Mouse (Mus musculus) cerebellum, adult 11-12 months (tissue): ENCODE results near the gene Ctu2.

Experiments used
- DNase-seq: peaks from one replicate; pipeline ENCODE4 v3.0.0; 2022

Gene Ctu2

DNA sequence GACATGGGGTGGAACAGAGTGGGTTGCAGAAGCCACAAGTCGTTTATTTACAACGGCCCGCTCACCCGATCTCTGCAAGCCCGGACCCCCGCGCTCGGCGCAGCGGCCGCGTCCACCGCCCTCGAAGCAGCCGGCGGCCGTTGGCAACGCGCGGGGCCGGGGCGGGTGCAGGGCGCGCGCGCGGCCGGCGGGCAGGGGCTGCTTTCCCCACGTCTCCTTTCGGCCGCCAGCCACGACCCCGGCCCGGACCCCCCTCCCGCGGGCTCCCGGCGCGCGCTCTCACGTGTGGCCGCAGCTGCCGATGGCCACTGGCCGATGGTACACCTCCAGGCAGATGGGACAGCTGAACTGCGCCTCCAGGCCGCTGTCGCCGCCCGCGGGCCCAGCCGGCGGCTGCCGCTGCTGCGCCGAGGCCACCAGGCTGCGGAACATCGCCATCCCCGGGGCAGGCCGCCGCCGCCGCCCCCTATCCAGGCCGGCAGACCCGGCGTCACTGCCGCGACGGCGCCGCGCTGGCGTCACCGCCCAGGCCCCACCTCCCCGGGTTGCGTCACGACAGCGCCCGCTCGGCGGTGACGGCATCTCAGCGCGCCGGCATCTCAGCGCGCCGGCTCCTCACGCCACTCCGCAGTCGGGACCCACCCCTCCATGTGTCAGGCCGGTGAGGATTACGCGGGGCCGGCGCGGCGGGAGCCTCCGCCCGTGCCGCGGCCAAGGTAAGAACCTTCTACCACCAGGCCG is at the start of gene Ctu2, which contains the start of gene Rnf166:
Ctu2 (plus strand) TSS at position 564 of the 741 bp plus-strand sequence.
Rnf166 (minus strand) TSS at position 485 of the 741 bp plus-strand sequence.
- DNase-seq, result peak; percentile 87

DNA sequence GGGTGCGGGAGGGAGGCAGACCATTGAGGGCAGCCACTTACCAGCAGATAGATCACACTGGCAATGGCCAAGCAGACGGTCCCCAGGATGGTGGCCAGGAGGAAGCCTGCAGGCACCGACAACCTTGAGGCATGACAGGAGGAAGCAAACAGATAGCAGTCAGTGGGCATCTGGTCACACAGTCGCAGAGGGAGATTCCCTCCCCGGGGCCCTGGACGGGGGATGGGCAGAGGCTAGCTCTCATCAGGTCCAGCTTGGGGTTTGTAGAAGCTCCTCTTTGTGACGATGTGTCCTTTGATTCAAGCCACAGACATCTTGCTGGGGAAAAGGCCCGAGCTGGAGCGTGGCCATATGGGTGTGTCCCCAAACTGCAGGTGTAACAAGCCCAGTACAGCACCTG is 49.8 kb upstream of the Ctu2 start:
- DNase-seq, result no peak

DNA sequence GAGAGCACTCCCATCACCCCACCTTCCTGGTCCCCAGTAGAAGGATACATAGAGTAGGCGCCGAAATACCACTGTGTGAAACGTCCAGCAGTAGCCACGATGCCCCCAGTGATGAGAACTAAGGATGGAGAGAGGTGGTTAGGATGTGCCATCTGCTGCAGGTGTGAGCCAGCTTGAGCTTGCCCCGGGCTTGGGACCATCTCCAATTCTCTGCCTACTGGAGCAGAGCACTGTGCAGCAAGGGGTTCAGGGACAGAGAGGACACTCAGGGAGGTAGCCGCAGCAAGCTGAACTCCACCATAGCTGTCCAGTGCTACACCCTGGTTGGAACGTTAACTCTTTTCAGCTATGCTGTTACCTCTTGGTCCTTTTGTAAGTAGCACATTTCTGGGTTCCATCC is 48.3 kb upstream of the Ctu2 start:
- no peak for DNase-seq

DNA sequence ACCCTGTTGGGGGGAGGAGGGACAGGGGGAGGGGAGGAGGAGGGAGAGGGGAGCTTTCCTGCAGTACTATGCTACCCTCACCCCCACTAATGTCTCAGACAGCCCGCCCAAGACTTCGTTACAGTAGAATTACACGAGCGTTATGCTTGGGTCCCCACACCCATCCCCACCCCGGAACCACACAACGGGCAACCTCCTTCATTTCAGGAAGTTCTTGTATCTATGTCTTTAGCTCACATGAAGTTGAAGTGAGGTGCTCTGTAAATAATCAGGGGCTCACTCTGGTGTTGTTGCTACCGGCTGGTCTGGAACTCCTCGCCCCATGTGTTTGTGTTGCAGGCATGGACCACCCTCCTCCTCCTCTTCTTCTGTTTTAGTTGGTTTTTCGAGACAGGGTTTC is 47.8 kb upstream of the Ctu2 start:
- no peak for DNase-seq

DNA sequence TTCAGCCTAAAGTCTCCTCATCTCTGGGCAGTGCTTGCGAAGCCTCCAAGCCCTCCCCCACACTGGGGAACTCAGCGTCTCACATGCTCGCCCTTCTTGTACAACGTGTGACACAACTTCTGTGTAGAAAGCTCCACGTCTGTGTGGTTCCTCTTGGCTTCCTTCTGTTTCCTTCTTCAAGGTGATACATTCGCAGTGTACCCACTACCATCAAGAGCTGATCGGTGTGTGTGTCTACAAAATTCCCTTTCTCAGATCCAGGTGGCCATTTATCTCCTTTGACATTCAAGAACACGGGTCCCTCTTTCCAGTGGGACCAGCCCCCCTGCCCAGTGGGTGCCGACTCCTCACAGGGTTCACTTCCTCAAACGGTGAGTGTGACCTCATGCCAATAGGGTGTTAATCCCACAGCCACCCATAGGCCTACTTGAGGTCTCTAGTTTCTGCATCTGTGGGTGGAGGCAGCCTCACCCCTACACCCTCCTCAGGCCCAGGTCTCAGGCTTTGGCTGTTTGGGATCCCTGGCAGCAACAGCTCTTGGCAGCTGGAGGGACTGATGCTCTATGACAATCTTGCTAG is 45.8 kb upstream of the Ctu2 start:
- no peak for DNase-seq

DNA sequence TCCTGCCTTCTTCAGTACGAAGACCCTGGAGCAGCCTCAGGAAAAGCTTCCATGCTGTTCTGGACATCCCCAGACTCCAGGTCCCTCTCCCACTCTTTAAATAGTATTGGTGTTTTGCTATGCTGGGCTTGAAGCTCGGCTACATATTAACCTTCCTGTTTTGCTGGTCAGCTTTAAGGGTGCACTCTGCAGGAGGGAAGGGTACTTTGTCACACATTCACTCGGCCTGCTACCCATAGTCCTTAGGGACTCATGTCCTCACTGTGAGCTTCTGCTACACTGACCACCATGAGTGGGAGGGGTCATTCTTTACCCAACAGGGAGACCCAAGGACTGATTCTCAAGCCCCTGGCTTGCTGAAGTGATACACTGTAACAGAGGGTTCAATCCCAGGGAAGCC is 45.3 kb upstream of the Ctu2 start:
- DNase-seq, result no peak

DNA sequence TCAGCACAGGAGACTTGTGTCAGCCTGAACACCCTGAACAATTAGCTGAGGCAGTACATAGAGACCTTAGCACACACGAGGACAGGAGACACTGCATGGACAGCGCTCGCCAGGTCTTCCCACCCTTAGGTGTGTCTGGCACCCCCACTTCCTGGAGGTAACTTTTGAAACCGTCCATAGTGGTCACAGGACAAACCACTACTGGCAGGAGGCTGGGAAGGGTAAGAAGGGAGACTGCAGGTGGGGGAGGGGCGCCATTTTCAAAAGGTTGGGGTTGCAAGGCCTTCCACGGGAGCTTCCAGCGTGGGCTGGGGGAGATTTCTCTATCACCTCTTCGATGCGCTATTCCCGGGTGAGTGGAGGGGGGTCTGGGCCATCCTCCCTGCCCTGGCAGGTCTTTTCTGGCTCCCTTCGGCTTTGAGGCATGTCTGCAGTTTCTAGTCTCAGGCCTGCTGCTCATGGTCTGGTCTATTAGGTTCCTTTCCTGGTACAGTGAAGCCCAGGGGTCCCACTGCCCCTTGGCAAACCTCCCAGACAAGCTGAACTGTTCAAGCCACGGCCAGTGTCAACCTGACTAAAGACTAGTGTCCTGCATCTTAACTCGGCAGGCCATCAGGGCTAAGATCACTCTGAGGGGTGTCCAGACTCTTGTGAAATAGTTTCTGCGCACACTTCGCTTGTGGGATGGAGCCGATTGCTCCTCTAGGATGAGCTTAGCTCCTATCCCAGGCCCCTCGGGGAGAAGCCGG is 44.1 kb upstream of the Ctu2 start:
- no peak for DNase-seq

DNA sequence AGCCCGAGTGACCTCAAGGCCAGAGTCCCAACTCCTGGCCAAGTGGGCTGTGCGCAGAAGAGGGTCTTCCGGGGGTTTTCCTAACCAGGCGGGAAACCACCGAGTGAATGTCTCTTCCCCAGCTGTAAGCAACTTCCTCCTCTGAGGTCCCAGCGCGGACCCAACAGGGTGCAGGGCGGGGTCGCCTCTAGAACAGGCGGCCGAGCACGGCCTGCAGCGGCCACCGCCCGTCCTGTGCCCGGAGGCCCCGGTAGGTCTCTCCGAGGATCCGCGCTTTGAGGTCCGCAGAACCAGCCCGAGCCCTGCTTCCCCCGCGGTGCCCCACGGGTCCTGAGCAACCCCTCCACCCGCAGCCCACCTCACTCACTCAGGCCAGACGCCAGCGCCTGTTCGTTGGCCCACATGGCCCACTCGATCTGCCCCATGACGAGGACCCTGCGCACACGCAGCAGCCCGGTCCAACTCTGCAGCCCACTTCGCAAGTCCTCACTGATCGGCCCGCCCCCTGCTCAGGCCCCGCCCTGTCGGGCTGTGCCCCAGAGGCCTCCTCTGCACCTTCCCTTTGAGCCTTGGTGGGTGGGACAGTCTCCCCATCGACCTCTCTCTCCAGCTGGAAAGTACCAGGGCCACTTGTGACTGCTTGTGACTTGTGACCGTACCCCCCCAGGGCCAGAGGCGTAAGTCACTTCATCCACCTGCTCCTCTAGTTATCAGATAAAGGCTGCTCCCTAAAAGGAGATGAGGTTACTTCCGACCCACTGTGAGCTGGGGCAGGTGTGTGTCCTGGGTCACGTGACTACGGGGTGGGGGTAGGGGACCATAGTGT is 43.3 kb upstream of the Ctu2 start, which contains the start of gene Cyba:
Cyba (minus strand) TSS at position 488 of the 826 bp plus-strand sequence.
- no peak for DNase-seq

DNA sequence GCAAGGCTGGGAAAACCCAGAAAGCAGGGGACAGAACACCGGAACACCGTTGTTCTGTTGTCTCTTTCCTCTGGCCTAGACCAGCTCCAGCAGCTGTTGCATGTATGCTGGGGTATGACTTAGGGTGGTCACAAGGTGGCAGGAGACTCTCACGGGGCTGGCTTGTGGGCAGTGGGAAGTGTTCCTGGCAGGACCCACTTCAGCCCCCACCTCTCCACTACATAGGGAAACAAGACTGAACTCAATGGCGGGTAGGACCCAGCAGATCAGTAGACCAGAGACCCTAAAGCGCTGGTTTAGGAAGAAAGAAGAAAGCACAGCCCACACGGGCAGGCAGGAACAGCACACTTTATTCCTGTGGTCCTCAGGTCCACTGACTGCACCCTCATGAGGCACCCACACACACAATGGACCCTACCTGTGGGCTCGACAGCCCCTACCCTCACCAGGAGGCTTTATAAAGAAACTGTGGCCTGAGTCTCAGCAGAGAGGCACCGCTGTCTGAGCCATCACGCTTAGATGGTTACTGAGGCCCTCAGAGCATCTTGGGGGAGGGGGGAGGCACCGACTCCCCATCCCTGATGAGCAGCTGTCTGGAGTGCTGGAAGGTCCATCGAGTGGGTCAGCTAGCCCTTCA is 42.6 kb upstream of the Ctu2 start:
- DNase-seq, result no peak

DNA sequence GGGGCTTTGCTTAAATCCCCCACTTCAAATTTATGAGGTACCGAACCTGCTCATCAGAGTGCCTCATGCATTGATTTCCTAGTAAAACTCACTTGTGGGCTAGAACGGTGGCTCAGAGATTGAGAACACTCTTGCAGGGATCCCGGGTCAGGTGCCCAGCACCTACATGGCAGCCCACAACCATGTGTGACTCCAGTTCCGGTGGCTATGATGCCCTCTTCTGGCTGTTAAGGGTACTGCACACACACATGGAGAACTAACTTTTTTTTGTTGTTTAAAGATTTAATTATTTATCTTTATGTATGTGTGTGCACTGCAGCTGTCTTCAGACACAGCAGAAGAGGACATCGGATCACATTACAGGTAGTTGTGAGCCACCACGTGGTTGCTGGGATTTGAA is 40.6 kb upstream of the Ctu2 start:
- DNase-seq, result no peak

DNA sequence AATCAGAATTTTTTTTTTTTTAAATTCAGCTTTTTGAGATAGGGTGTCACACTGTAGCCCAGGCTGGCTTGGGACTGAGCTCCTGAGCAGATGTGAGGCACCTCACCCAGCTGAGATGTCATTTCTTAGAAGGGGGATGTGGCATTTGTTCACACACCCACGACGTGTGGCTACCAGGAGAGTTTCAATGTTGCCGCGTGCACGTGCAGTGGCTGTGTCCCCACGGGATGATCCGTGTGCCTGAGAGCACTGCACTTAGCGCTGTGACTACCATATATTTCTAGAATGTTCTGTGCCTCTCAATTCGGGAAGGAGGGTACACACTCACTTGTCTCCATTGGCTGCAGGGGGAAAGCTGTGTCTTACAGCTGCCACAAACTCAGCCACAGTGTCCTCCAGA is 39.8 kb upstream of the Ctu2 start:
- no peak for DNase-seq

DNA sequence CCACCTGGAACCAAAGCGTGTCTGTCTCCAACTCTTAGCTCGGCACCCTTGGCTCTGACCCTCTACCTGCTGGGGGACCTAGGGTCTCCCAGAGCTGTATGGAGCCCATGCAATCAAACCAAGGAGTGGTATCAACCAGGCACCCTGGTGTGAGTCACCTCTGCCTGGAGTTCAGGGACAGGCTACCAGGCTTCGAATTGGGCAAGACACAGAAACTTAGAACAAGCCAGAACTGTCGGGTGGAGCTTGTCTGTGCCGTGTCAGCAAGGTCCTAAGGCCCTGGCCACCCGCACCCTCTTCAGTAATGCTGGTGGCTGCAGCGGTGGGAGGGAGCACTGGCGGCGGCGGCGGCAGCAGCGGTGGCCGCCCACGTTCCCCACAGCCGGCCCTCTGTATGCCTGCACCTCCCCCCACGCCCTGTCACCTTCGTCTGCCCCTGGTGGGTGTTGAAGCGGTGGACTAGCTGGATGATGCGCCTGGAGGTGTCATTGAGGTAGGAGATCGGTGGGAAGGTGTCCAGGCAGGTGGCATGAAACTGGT is 39.3 kb upstream of the Ctu2 start:
- DNase-seq, result no peak

DNA sequence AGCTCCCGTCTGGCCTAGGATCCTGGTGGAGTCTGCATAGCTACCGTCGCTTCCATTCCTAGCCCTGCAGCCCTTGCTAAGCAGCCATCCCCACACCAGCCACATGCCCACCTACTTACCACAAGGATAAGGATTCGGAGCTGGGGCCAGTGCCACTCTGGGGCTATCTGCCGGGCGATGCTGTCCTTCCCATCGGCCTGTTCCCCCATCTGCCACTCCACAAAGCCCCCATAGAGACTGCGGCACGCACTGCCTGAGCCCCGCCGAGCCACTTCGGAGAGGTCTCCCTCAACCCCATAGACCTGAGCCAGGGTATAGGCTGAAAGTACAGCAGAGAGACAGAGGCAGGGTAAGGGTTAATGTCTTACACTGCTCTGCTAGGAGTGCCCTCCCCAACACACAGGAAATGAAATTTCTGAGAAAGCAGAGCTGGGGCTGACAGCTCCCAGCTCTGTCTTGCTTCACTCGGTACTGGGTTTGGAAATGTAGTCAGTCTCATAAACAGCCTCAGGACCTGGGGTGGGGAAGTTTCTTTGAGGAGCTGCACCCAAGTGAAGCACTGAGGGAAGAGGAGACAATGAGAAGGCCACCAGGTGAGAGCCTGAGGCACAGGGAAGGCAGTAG is 38.1 kb upstream of the Ctu2 start:
- DNase-seq, result no peak

DNA sequence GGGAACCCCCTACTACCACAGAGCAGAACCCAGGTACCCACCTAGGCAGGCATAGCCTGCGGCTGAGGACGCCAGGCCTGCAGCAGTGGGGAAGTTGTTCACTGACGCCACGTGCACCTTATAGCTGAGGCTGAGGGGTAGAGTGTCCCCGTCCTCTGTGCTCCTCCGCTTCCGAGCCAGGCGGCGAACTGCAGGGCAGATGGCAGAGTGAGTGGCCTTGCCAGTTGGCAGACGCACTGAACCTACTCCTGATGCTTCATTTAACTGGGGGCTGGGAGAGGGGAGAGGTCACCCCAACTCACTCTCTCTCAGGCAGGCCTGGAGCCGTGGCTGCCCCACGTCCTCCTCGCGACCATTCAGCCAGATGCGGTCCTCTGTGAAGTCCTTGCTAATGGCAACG is 36.6 kb upstream of the Ctu2 start:
- peak; percentile 88 for DNase-seq

DNA sequence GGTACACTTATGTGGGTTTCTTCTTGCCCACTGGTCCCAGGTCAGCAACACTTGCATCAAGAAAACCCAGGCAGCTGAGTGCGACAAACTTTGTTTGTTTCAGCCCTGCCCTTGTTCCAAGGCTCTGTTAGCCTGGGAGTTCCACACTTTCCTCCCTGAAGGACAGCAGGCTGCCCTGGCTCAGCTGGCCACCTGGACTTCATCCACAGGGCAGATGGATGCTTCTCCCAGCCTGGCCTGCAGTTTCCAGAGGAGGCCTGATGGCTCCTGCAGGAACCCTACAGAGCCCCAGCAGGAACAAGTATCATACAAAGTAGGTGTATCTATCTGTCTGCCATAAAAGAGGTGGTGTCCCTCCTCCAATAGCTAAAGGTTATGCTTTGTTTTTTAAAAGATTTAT is 34.6 kb upstream of the Ctu2 start:
- DNase-seq, result peak; percentile 43

DNA sequence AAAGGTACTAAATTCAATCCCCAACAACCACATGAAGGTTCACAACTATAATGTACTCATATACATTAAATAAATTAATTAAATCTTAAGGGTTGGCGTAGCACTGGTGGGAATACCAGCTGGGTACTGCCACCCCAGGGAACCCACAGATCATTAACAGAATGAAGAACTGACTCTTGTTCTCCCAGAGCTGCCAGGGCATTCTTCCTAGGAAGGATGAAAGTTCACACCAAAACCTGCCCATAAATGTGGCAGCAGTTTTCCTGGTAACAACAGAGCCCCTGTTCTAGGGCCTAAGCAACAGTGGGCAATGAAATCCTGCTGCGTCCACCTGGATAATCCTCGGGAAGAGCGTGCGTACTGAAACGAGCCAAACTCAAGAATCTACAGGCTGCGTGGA is 33.6 kb upstream of the Ctu2 start:
- no peak for DNase-seq

DNA sequence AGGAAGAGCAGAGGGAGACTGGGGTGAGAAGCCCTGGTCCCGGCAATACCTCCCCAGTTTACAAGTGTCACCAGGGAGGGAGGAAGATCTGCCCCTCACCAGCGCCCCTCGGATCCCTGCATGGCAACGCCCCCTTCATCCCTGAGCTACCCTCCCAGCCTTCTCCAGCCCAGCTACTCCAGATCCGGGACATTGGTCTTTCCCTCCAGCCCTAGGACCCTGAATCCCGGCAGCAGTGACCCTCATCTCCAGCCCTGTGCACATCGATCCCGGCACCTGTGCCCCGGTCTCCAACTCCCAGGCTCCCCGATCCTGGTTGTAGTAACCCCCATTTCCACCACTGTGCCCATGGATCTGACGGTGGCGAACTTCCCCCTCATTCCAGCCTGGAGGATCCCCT is 33.2 kb upstream of the Ctu2 start:
- DNase-seq, result no peak

DNA sequence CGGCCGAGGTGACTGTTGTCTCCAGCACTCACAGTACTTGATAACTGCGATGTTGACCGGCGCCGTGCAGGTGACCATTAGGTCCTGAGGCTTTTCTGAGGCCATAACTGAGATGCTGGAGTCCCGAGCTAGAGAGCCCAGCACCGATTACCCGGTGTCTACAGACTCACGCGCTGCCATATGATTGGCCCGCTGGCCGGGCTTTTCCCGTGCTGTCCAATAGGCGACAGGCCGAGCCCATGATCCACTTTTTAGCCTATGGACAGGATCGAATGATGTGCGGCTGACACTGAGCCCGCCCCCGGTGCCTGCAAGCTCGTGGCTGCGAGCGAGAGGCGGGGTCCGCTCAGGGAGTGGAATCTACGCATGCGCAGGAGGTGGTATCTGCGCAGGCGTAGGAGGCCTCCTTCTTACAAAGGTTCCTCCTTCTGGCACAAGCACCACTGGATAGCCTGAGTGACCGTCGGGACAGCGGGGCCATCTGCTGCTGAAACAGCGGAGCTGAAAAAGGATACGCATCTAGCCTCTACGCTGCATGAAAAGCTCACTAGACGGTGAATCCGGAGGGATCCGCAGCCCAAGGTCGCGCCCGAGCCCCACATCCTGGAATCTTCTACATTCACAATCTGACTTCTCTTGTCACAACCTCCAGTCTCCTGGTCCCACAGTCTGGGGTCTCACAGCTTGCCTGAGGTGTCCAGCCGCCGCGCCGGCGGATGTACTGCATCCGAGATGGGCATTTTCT is 32.5 kb upstream of the Ctu2 start, which contains the start of gene Mvd:
Mvd (minus strand) TSS at position 161 of the 745 bp plus-strand sequence.
- peak; percentile 100 for DNase-seq

DNA sequence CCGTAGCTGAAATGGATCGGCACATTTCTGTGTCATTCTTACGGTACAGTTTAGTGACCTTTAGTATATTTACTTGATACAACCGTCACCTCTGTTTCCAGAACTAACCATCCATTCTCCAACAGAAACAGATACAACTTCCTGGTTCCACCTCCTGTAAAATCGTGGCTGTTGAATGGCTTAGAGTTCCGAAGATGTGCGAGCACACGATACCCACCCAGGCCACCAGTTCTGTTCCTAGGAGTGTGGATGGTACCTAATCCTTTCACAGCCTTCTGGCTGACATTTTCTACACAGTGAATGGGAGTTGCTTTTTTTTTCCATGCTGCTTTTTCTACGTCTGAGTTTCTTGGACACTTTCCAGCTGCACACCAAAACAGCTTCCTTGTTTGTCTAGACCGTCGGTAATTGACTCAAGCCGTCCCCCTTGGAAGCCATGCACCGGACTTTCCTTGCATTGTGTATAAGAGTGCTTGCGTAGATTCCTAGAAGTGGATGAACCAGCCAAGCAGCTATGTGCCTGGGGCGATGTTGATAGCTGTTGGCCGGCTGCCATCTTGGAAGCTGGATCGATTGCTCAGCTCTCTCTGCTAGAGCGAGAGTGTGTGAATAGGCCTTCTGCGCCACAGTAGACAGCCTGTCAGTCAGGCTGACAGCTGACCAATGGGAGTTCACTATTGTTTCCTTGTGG is 31.7 kb upstream of the Ctu2 start:
- DNase-seq, result peak; percentile 83

DNA sequence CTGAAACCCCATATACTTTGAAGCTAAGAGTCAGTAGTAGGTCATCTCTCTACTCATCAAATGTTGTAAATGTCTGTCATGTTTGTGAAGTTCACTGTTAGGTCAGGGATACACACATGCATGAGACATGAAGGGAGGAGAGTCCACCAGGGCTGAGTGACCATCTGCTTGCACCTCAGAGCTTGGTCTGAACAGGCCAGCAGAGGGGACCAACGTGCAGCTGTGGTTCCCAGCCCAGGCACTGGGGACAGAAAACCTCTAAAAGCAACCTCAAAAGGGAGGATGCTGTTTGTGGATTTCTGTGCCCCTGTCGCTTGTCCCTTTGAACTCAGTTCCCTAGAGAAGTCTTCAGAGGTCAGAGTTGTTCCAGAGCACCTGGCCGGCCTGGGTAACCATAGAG is 30.7 kb upstream of the Ctu2 start:
- DNase-seq, result no peak
